Mouse (Mus musculus) heart, postnatal 10 days (tissue): ENCODE data around the gene Gm15557. TPM values are rescaled to one million over a fixed set of nuclear protein-coding genes. Genes with fewer than 3 reads are reported as not detected.
A peak's percentile ranks its signal among the peaks of the same experiment; 100 is the strongest.
"Not testable (repeated sequence)": the region's sequence is repeated elsewhere in the genome, so short reads cannot be mapped to it uniquely, and the experiment has no call there.

Experiments
- DNase-seq, 2 experiments: peaks; one replicate each; pipeline ENCODE4 v3.0.0; 2021
- intact Hi-C: fragments of 180-260 bp; cut with DNase I; formaldehyde crosslinking; loops from one replicate; pipeline ENCODE4 v1.15.1; 2025
- total RNA-seq, 2 experiments: library from RNA; stranded (reverse); gene quantifications; 2 replicates each; pipeline ENCODE4 v1.2.3; 2021

Gene Gm15557
- not detected for total RNA-seq

- intact Hi-C loops = no loop called here
Observed at GRCm38 (mm10) chr2:155940681-155941080, at the start of gene Gm15557. Gm15557 (plus strand) TSS chr2:155940728.

GRCm38 (mm10) chr2:155894307-155895045 lies 46.1 kb upstream of the Gm15557 start:
- intact Hi-C loops = no loop called here
- DNase-seq = no peak

More at GRCm38 (mm10) chr2:155940681-155941080, at the start of gene Gm15557:
- no peak for DNase-seq

- no peak for DNase-seq
- intact Hi-C loops = no loop called here
Observed at GRCm38 (mm10) chr2:155895046-155895735, 45.3 kb upstream of the Gm15557 start.

DNA sequence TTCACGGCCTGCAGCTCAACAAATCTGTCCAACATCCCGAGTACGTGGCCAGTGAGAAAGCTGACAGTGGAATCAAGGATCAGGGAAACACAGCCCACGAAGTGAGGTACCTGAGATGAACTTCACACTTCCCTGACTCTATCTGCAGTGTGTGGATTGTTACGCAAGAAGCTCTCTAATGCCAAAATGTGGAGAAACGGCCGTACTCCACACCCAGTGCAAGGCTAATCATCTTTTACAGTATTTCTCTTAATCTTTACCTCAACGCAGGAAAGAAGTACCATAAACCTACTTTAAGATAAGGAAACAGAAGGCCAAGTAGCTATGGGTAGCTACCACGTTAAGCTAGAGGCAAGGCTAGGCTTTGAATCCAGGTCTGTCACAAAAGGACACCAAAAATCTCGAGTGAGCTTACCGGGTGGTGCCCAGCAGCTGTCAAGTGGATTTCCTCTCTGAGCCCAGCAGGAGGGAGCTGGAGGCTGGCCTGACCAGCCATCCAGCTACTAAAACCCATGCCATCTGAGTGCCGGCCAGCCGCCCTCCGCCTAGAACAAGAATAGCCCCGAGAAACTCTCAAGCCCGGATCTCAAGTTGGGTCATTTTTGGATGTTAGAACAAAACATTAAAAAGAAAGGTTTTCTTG lies 37.4 kb upstream of the Gm15557 start:
- intact Hi-C loops = loop anchor here (5.0 kb wide), 1 partner anchor 34 kb away; no protein-coding TSS in a partner anchor
- DNase-seq = peak; percentile 27 to 31

DNA sequence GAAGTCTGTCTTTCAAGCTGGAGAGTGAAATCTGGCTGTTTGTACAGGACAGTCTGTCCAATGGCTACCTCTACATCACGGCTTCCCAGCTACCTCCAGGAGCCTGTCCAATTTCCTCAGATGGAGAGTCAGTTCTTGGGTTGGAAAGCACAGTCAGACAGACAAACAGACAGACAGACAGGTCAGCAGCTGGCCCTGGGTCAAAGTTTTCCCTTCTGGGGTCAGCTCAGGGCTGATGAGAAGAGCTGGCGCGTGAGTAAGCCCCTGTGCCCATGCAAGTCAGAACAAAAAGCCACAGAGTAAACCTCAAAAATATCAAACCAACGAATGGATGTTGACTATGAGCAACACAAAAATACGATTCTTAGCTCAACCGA lies 36.9 kb upstream of the Gm15557 start:
- intact Hi-C loops = loop anchor here (5.0 kb wide), 1 partner anchor 34 kb away; no protein-coding TSS in a partner anchor
- no peak for DNase-seq

DNA sequence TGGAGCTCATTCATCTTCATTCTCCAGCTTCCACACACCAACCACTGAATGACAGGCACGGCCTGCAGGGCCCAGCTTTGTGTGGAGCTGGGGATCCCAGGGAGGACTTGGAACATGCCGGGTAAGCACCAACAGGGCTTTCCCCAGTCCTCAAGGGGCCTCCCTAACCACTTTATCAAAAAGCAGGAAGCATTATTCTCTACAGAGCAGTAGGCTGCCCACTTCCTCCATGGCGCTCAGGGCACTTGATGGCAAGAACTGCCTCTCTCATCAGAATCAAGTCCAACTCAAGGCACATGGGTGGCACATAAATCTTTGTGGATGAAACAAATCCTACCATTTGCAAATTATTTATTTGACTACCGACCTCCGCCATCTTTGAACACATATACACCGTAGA lies 25.8 kb upstream of the Gm15557 start:
- DNase-seq = no peak
- intact Hi-C loops = no loop called here

DNA sequence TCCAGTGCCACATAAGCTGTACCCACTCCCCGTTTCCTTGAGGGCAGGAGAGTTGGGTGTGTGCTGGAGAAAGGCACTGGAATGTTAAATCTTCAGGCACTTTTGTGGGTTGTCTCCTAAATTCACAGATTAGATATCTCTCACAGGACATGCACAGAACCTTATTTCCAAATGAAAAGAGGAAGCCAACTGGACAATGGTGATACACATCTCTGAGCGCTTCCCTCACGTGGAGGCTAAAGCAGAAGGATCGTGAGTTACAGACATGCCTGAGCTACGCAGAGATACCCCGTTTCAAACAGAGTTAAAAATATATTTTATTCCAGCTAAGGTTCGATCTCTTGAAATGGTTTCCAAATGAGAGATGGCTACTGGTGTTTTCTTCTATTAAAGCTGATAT lies 17.4 kb upstream of the Gm15557 start:
- intact Hi-C loops = no loop called here

GRCm38 (mm10) chr2:155925213-155925612 lies 15.3 kb upstream of the Gm15557 start:
- DNase-seq, intact Hi-C loops: not testable (repeated sequence)

More for the DNA sequence above, 17.4 kb upstream of the Gm15557 start:
- DNase-seq = no peak

DNA sequence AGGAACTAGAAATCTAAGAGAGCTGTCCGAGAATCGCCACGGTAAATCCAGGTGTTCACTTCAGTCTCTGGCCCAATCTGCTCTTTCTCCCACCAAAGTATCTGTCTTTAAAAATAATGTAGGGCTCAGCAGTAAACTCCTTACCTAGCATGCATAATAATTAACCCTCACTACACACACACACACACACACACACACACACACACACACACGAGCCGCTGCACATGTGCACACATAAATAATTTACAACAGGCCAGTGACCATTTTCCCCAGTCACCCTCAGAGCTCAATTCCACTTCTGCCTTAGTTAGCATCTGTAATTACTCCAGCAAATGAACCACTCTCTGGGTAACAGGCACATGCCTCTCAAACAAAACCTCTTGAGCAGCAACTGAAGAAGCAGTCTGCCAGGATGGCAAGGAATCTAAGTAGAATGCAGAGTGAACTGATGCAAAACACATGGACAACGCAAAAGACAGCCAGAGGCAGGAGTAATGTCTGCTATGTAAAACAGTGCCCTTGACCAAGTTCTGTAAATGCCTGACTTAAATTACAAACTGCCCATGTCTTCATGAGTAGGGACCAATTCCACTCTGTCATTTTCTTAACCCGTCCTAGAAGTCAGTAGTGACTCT lies 11.7 kb upstream of the Gm15557 start:
- peak in 1 of 2 experiments; percentile 22 for DNase-seq
- intact Hi-C loops = no loop called here

- intact Hi-C loops = no loop called here
- peak; percentile 95 to 97 for DNase-seq
Observed at GRCm38 (mm10) chr2:155929531-155930442, 10.7 kb upstream of the Gm15557 start, which contains the start of gene Uqcc1. Uqcc1 (minus strand) TSS chr2:155930310.

DNA sequence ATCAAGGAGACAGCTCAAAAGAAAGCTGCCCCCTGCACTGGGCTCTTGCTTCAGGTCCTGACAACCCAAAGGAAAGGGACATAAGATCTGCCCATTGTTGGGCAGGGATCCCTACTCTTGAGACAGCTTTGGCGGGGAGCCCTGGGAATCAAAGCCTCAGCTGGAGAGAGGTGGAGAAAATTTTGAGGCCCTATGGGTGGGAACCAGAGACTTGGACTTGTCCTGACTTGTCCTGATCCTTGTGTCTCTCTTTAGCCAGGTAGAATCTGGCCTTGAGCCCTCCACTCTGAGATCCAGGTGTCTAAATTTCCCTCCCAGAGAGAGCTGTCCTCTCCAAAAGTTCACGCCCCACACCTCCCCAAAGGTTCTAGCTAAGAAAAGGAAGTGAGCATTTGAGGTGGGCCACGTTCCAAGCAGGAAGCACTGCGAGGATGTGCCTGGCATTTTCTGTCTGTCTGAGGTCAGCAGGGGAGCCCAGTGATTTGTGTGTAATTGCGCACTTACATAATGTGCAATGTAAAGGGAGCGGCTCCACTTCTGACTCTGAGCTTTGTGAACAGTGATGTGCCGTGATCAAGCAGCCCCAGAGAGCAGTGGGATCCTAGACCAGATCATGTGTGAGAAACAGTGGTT lies 515 bp upstream of the Gm15557 start:
- DNase-seq = no peak
- intact Hi-C loops = loop anchor here (5.0 kb wide), 1 partner anchor 38 kb away; no protein-coding TSS in a partner anchor

DNA sequence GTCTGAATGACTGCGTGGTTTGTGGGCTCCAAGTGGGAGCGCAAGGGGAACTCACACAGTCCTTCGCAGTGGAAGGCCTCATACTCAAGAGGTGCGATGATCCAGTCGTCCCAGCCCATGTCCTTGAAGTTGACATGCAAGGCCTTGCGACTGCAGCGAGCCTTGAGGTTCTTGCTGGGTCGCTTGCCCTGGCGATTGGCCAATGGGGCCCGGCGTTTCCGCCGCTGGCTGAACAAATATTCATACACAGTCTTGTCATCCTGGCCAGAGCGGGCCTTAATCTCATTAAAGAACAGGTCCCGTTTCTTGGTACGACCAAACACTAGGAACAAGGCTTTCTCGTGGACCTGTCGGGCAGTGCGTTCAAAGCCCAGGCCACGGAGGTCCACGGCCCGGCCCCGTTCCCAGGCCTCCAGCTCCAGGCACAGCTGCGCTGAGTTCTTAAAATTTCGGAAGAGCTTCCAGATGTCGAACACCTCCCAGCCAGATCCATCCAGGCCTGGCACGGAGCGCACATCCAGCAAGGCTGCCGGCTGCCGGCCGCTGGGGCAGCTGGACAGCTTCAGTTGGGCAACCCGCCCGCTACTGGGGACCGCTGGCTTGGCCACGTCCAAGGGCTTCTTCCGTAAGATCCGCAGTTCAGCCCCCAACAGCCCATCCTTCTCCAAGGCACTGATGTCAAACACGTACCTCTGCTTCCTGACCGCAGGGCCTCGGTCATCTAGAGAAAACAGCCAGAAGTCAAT lies 1.3 kb downstream of the Gm15557 start:
- intact Hi-C loops = no loop called here
- DNase-seq = peak in 1 of 2 experiments; percentile 45

- intact Hi-C loops = no loop called here
- DNase-seq = no peak
Observed at GRCm38 (mm10) chr2:155943463-155943862, 2.9 kb downstream of the Gm15557 start.

DNA sequence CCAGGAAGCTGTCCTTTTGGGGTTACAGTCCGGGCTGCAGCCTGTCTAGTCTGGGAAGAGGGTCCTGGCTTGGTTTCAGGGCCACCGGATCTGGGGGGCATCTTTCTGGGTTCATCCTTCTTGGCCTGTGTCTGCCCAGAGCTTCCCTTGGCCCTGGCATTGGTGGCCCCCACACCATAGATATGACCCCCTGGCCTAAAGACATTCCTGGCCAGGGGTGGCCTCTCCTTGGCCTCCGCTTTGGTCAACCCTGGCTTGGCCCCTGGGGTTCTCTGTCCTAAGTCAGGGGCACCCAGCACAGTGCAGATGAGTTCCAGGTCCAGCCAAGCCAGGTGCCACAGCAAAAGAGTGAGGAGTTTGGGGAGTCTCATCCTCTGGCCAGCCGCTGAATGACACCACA lies 4.2 kb downstream of the Gm15557 start:
- no peak for DNase-seq
- intact Hi-C loops = no loop called here

DNA sequence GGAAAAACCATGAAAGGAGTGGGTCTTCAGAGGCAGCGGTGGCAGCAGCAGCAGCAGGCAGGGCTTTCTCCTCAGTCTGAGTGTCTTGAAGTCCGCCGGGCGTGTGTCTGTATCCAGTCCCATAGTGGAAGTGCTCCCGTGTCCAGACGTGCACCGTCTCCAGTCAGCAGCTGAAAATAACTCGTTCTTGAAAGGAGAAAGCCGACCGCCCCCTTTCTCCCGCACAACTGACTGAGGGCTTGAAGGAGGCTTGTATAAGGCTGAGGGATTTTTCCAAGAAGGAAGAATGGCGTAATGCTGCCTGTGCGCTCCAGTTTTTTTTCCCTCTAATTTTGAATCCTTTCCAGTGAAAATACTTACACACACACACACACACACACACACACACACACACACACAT lies 4.6 kb downstream of the Gm15557 start, which contains the start of gene Gdf5:
TSS of gene Gdf5 (minus strand) at position 244 of the 400 bp plus-strand sequence.
- no peak for DNase-seq
- intact Hi-C loops = no loop called here

DNA sequence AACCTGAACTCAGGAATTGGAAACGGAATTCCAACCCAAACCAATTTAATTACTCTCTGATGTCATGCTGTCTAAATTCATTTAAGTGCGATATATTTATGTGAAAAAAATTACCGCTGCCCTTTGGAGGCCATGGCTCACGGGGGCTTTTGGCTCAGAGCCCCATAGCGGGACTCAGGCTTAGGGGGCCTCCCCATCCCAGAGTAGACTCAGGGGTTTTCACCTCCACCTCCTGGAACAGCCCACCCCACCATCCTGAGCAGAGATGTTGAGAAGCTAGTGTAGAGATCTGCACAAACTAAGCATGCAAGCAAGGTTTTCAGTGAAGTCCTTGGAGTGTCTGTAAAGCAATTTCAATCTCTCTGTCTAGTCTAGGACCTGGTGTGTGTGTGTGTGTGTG lies 5.1 kb downstream of the Gm15557 start:
- intact Hi-C loops = no loop called here
- DNase-seq = no peak

GRCm38 (mm10) chr2:155946069-155946468 lies 5.5 kb downstream of the Gm15557 start:
- DNase-seq = peak; percentile 69 to 85
- intact Hi-C loops = loop anchor here (1.0 kb wide), 1 partner anchor 99 kb away; no protein-coding TSS in a partner anchor

GRCm38 (mm10) chr2:155946499-155946898 lies 6.0 kb downstream of the Gm15557 start:
- no peak for DNase-seq
- intact Hi-C loops = loop anchor here (1.0 kb wide), 1 partner anchor 99 kb away; no protein-coding TSS in a partner anchor
